Mouse (Mus musculus): ENCODE measurements around the gene Adgrb3. TPM values are rescaled to one million over a fixed set of nuclear protein-coding genes. Genes with fewer than 3 reads are reported as not detected.

Gene Adgrb3
- polyA plus RNA-seq, 1 experiment from 2014 or later, result 25.6 TPM

GRCm38 (mm10) chr1:25355486-25355885 is 474.0 kb downstream of the Adgrb3 start:
- no peaks in the 10 kb centered on the region for H3K4me1 ChIP-seq
- H3K4me3 ChIP-seq, result no peak overlapping the region
- no peaks in the 10 kb centered on the region for H3K36me3 ChIP-seq (ENCODE audit: poor library complexity, severe bottlenecking)
- no peak overlapping the region for H3K4me2 ChIP-seq
- ATAC-seq, result no peak
- no peak overlapping the region for H3K27ac ChIP-seq
- no peak overlapping the region for H3K9ac ChIP-seq
- H3K9me3 ChIP-seq (replicated peaks), result no peaks in the 10 kb centered on the region
- H3K27me3 ChIP-seq, result no peaks in the 10 kb centered on the region
- WGBS, result 94% methylated on average over 5 of the region's 5 CpGs

- no peaks in the 10 kb centered on the region for H3K4me1 ChIP-seq
- no peaks in the 10 kb centered on the region for H3K27me3 ChIP-seq
- no peaks in the 10 kb centered on the region for H3K9me3 ChIP-seq (replicated peaks)
- H3K4me2 ChIP-seq, result no peak overlapping the region
- H3K4me3 ChIP-seq, result no peak overlapping the region
- no peak for ATAC-seq
- H3K27ac ChIP-seq, result no peak overlapping the region
- no peak overlapping the region for H3K9ac ChIP-seq
- no peaks in the 10 kb centered on the region for H3K36me3 ChIP-seq (ENCODE audit: poor library complexity, severe bottlenecking)
Observed at GRCm38 (mm10) chr1:25344876-25345275, 484.6 kb downstream of the Adgrb3 start.

GRCm38 (mm10) chr1:25325406-25325805 is 504.1 kb downstream of the Adgrb3 start:
- H3K9me3 ChIP-seq (replicated peaks), result no peaks in the 10 kb centered on the region
- H3K4me2 ChIP-seq, result no peak overlapping the region
- H3K9ac ChIP-seq, result no peak overlapping the region
- H3K4me3 ChIP-seq, result no peak overlapping the region
- 97% methylated on average over 2 of the region's 2 CpGs for WGBS
- H3K27ac ChIP-seq, result no peak overlapping the region
- no peak for ATAC-seq
- H3K36me3 ChIP-seq (ENCODE audit: poor library complexity, severe bottlenecking), result no peaks in the 10 kb centered on the region
- H3K27me3 ChIP-seq, result no peaks in the 10 kb centered on the region
- H3K4me1 ChIP-seq, result no peaks in the 10 kb centered on the region

DNA sequence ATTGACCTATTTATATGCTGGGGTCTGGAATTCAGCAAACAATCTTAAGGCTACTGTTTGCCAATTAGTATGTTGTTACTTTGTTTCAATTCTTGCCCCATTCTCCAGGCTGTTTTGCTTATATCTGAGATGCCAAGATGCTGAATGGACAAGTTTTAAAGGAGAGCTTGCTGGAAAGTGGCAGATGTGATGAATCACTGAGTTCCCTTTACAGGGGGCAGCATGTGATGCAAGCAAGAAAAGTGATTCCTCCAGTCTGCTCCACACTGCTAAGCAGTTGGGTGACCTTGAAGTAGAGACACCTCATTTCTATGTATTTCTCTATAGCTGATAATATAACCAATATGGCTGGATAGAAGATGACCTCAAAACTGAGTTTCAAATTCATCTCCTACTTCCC is 512.4 kb downstream of the Adgrb3 start:
- no peaks in the 10 kb centered on the region for H3K36me3 ChIP-seq (ENCODE audit: poor library complexity, severe bottlenecking)

GRCm38 (mm10) chr1:25312344-25312743 is 517.2 kb downstream of the Adgrb3 start:
- ATAC-seq, result no peak
- 82% methylated on average over 2 of the region's 2 CpGs for WGBS

More for the DNA sequence above, 512.4 kb downstream of the Adgrb3 start:
- Histone ChIP-seq H3K9me3 (replicated peaks) (no peaks in the 10 kb centered on the region), H3K4me3 (no peak overlapping the region), H3K27me3 (no peaks in the 10 kb centered on the region), H3K4me2 (no peak overlapping the region), H3K27ac (no peak overlapping the region), H3K9ac (no peak overlapping the region), H3K4me1 (no peaks in the 10 kb centered on the region)
- no peak for ATAC-seq

DNA sequence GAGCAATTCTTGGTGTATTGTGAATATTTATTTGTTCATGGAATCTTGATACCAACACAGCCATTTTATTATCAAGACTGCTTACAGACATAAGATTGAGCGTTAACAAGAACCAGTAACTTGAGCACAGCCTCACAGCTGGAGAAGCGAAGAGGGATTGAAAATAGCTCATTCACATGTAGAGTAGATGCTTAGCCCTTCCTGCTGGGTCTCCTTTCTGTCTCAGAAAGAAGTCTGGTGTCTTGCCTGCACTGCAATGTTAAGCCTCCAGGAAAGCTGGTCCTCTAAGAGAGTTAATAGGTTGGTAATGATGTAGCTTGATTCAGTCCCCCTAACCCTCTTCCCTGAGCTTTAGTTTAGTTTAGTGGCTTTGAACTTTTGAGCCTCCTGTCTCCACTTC is 519.4 kb downstream of the Adgrb3 start:
- Histone ChIP-seq H3K27ac (no peak overlapping the region), H3K27me3 (no peaks in the 10 kb centered on the region), H3K9me3 (replicated peaks) (no peaks in the 10 kb centered on the region), H3K9ac (no peak overlapping the region), H3K36me3 (ENCODE audit: poor library complexity, severe bottlenecking) (no peaks in the 10 kb centered on the region), H3K4me2 (no peak overlapping the region), H3K4me3 (no peak overlapping the region), H3K4me1 (no peaks in the 10 kb centered on the region)
- no peak for ATAC-seq
- WGBS, result 9% methylated on average over 2 of the region's 2 CpGs

More at GRCm38 (mm10) chr1:25312344-25312743, 517.2 kb downstream of the Adgrb3 start:
- Histone ChIP-seq H3K27me3 (no peaks in the 10 kb centered on the region), H3K27ac (no peak overlapping the region), H3K4me2 (no peak overlapping the region), H3K9ac (no peak overlapping the region), H3K4me1 (no peaks in the 10 kb centered on the region), H3K36me3 (ENCODE audit: poor library complexity, severe bottlenecking) (no peaks in the 10 kb centered on the region), H3K9me3 (replicated peaks) (no peaks in the 10 kb centered on the region), H3K4me3 (no peak overlapping the region)

GRCm38 (mm10) chr1:25281471-25281870 is 548.0 kb downstream of the Adgrb3 start:
- no peak overlapping the region for H3K27ac ChIP-seq
- H3K9ac ChIP-seq, result no peak overlapping the region
- no peaks in the 10 kb centered on the region for H3K9me3 ChIP-seq (replicated peaks)
- H3K4me2 ChIP-seq, result no peak overlapping the region
- ATAC-seq, result no peak
- 82% methylated on average over 8 of the region's 8 CpGs for WGBS
- no peak overlapping the region for H3K4me3 ChIP-seq
- no peaks in the 10 kb centered on the region for H3K4me1 ChIP-seq
- no peaks in the 10 kb centered on the region for H3K27me3 ChIP-seq
- H3K36me3 ChIP-seq (ENCODE audit: poor library complexity, severe bottlenecking), result no peaks in the 10 kb centered on the region

- Histone ChIP-seq H3K9ac (no peak overlapping the region), H3K4me2 (no peak overlapping the region), H3K27ac (no peak overlapping the region), H3K36me3 (ENCODE audit: poor library complexity, severe bottlenecking) (no peaks in the 10 kb centered on the region), H3K4me3 (no peak overlapping the region), H3K27me3 (no peaks in the 10 kb centered on the region), H3K9me3 (replicated peaks) (no peaks in the 10 kb centered on the region), H3K4me1 (no peaks in the 10 kb centered on the region)
- no peak for ATAC-seq
Observed at GRCm38 (mm10) chr1:25250562-25250961, 578.9 kb downstream of the Adgrb3 start.

DNA sequence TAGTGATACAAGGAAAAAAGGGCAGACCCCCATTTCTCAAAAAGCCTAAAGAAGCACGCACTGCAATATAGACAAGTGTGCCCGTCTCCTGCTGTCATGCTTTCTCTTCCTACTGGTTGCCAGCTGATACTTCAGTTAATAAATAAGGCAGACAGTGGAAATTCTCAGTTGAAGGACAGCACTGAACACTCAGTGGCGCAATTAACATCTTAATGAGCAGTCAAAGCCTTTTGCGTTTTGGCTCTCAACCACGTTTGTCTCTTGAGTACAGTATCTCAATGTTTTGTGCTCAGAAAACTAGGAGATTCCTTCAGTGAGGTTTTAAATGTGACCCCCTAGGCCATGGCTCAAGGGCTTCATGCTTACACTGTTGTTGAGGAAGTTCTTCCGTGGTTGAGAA is 587.1 kb downstream of the Adgrb3 start:
- H3K27me3 ChIP-seq, result no peaks in the 10 kb centered on the region
- H3K9ac ChIP-seq, result no peak overlapping the region
- WGBS, result 62% methylated on average over 6 of the region's 6 CpGs
- no peak overlapping the region for H3K27ac ChIP-seq
- ATAC-seq, result no peak
- H3K4me1 ChIP-seq, result 0 out of 2 replicates have a peak, but pooled peaks cover 3% of the 10 kb centered on the region
- H3K36me3 ChIP-seq (ENCODE audit: poor library complexity, severe bottlenecking), result no peaks in the 10 kb centered on the region
- H3K4me2 ChIP-seq, result no peak overlapping the region
- H3K9me3 ChIP-seq (replicated peaks), result no peaks in the 10 kb centered on the region
- no peak overlapping the region for H3K4me3 ChIP-seq

DNA sequence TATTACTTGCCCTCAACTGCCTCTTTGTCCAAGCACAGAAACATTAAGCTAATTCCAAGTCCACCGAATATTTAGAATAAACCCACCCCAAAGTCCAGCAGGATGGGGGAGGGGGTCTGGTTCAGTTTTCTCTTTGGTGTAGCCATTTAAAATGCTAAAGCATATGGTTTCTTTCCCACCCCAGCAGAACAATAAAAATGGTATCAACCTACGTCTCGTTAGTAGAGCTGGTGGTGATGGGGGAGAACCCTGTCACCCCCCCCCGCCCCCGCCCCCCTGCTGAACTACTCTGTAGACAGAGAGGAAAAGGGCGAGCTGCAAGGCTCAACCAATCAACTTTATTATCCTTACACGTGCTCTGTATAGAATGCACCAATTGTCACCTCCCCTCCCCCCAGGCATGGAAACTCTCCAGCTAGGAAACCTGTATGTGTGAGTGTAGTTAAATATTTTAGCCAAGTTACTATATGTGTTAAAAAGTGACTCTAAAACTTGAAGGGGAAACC is 600.2 kb downstream of the Adgrb3 start:
- H3K4me1 ChIP-seq, result 0 out of 2 replicates have a peak, but pooled peaks cover 6% of the 10 kb centered on the region
- H3K27ac ChIP-seq, result peak overlapping the region; percentile 89
- peak; percentile 83 for ATAC-seq
- no peaks in the 10 kb centered on the region for H3K36me3 ChIP-seq (ENCODE audit: poor library complexity, severe bottlenecking)
- H3K4me2 ChIP-seq, result peak overlapping the region; percentile 62
- peak overlapping the region; percentile 70 for H3K9ac ChIP-seq
- 4% methylated on average over 7 of the region's 7 CpGs for WGBS
- no peaks in the 10 kb centered on the region for H3K9me3 ChIP-seq (replicated peaks)
- no peaks in the 10 kb centered on the region for H3K27me3 ChIP-seq
- H3K4me3 ChIP-seq, result peak overlapping the region; percentile 52

GRCm38 (mm10) chr1:25228381-25229244 is 600.9 kb downstream of the Adgrb3 start:
- H3K27ac ChIP-seq, result peak overlapping the region; percentile 89
- WGBS, result 3% methylated on average over 37 of the region's 37 CpGs
- no peaks in the 10 kb centered on the region for H3K27me3 ChIP-seq
- no peaks in the 10 kb centered on the region for H3K36me3 ChIP-seq (ENCODE audit: poor library complexity, severe bottlenecking)
- H3K4me2 ChIP-seq, result peak overlapping the region; percentile 62
- 0 out of 2 replicates have a peak, but pooled peaks cover 6% of the 10 kb centered on the region for H3K4me1 ChIP-seq
- no peaks in the 10 kb centered on the region for H3K9me3 ChIP-seq (replicated peaks)
- H3K4me3 ChIP-seq, result peak overlapping the region; percentile 52
- peak overlapping the region; percentile 70 for H3K9ac ChIP-seq
- ATAC-seq, result peak; percentile 91

- Histone ChIP-seq H3K4me1 (0 out of 2 replicates have a peak, but pooled peaks cover 6% of the 10 kb centered on the region), H3K4me3 (peak overlapping the region; percentile 52), H3K9me3 (replicated peaks) (no peaks in the 10 kb centered on the region), H3K9ac (peak overlapping the region; percentile 70), H3K27me3 (no peaks in the 10 kb centered on the region), H3K36me3 (ENCODE audit: poor library complexity, severe bottlenecking) (no peaks in the 10 kb centered on the region), H3K27ac (peak overlapping the region; percentile 89), H3K4me2 (peak overlapping the region; percentile 62)
- no peak; the same call in 1 of the 2 replicates for ATAC-seq
- 46% methylated on average over 3 of the region's 3 CpGs for WGBS
Observed at GRCm38 (mm10) chr1:25227880-25228279, 601.6 kb downstream of the Adgrb3 start.
